Mouse (Mus musculus) forebrain, postnatal 0 days (tissue): Measurements from ENCODE around the gene Foxn3. TPM values are rescaled to one million over a fixed set of nuclear protein-coding genes. Genes with fewer than 3 reads are reported as not detected.

Source experiments
- ATAC-seq: fragments of 200-750 bp; cut with Nextera tagmentation; 2 replicates; pipeline ENCODE4 v1.8.0; 2017; ENCODE audit warnings: mild to moderate bottlenecking, moderate library complexity
- DNase-seq: peaks from one replicate; pipeline ENCODE4 v3.0.0-alpha.2; 2015
- H3K27ac ChIP-seq: fragments of 300-500 bp; sonication (generic); 2 replicates; pipeline ENCODE4 v1.5.1; 2014; ENCODE audit warnings: low read depth, mild to moderate bottlenecking, antibody characterized with exemption, low read length, moderate library complexity, mixed read lengths
- H3K27me3 ChIP-seq: fragments of 300-500 bp; sonication (generic); 2 replicates; pipeline ENCODE4 v1.6.1; 2014; ENCODE audit warnings: mild to moderate bottlenecking, low read length, mixed read lengths; ENCODE audit not compliant: insufficient read depth
- H3K36me3 ChIP-seq: fragments of 300-500 bp; sonication (generic); 2 replicates; pipeline ENCODE4 v1.6.1; 2014; ENCODE audit warnings: mild to moderate bottlenecking, moderate library complexity; ENCODE audit not compliant: insufficient read depth
- H3K4me1 ChIP-seq: fragments of 300-500 bp; sonication (generic); 2 replicates; pipeline ENCODE4 v1.6.1; 2014; ENCODE audit warnings: antibody characterized with exemption; ENCODE audit not compliant: insufficient read depth
- H3K4me2 ChIP-seq: fragments of 300-500 bp; sonication (generic); 2 replicates; pipeline ENCODE4 v1.6.1; 2014; ENCODE audit warnings: low read depth, mild to moderate bottlenecking, moderate library complexity
- H3K4me3 ChIP-seq: fragments of 300-500 bp; sonication (generic); 2 replicates; pipeline ENCODE4 v1.5.1; 2014; ENCODE audit warnings: low read depth, low read length, mixed read lengths
- H3K9ac ChIP-seq: fragments of 300-500 bp; sonication (generic); 2 replicates; pipeline ENCODE4 v1.6.1; 2014; ENCODE audit warnings: mild to moderate bottlenecking
- H3K9me3 ChIP-seq: fragments of 300-500 bp; sonication (generic); 2 replicates; pipeline ENCODE4 v1.6.1; 2016; ENCODE audit warnings: low read length
- CTCF ChIP-seq: sonication (generic); IDR thresholded peaks from 2 replicates; pipeline ENCODE4 v1.5.1; 2016; ENCODE audit warnings: antibody characterized with exemption, control low read depth, low read depth
- WGBS: fragments of 180-500 bp; shearing (Covaris S2); extraction: QIAGEN DNeasy Blood & Tissue Kit; methylation state at CpG from one replicate; pipeline ENCODE4 v1.1.7; 2014; 5-methylcytosine and 5-hydroxymethylcytosine counted together
- polyA plus RNA-seq: library from polyadenylated mRNA; unstranded; fragments of >200 nt; fragmentation: Nextera tagmentation; extraction: Ambion mirVana; gene quantifications from 2 replicates; pipeline ENCODE4 v1.2.1, GENCODE M21; 2015
- total RNA-seq: library from RNA; depleted of rRNA; stranded (reverse); fragments of >200 nt; gene quantifications from 2 replicates; pipeline ENCODE4 v1.2.3, GENCODE M21; 2014

Gene Foxn3
- total and polyA plus RNA-seq, 2 experiments from 2014 or later, result 32.8 to 61.3 TPM

- no peaks in the 10 kb centered on the region for H3K36me3 ChIP-seq
- no peak overlapping the region for H3K4me2 ChIP-seq
- H3K4me3 ChIP-seq, result no peak overlapping the region
- peaks cover 12% of the 10 kb centered on the region; the same call in 1 of the 2 replicates for H3K4me1 ChIP-seq
- 66% methylated on average over 4 of the region's 4 CpGs for WGBS
- no peaks in the 10 kb centered on the region for H3K27me3 ChIP-seq
- no peak overlapping the region for H3K27ac ChIP-seq
- H3K9me3 ChIP-seq, result no peaks in the 10 kb centered on the region
- ATAC-seq (no peak), DNase-seq (no peak)
- no peak overlapping the region for H3K9ac ChIP-seq
- no peak for TF ChIP-seq CTCF
These were observed 182.5 kb downstream of the Foxn3 start for GRCm38 (mm10) chr12:99380855-99381262.

GRCm38 (mm10) chr12:99380124-99380523, 183.3 kb downstream of the Foxn3 start:
- no peaks in the 10 kb centered on the region for H3K9me3 ChIP-seq
- no peak overlapping the region for H3K4me3 ChIP-seq
- H3K4me1 ChIP-seq, result peaks cover 17% of the 10 kb centered on the region
- no peak overlapping the region for H3K9ac ChIP-seq
- WGBS, result 31% methylated on average over 6 of the region's 6 CpGs
- H3K27ac ChIP-seq, result no peak overlapping the region
- TF ChIP-seq CTCF, result no peak
- no peak overlapping the region for H3K4me2 ChIP-seq
- no peak for DNase-seq
- no peaks in the 10 kb centered on the region for H3K27me3 ChIP-seq
- ATAC-seq, result no peak
- H3K36me3 ChIP-seq, result no peaks in the 10 kb centered on the region

GRCm38 (mm10) chr12:99378284-99378683, 185.1 kb downstream of the Foxn3 start:
- no peaks in the 10 kb centered on the region for H3K9me3 ChIP-seq
- WGBS, result 73% methylated on average over 8 of the region's 8 CpGs
- no peak overlapping the region for H3K4me2 ChIP-seq
- H3K36me3 ChIP-seq, result no peaks in the 10 kb centered on the region
- H3K27ac ChIP-seq, result 0 out of 2 replicates have a peak overlapping the region, but pooled peaks have one; percentile 29
- H3K27me3 ChIP-seq, result no peaks in the 10 kb centered on the region
- peak overlapping the region; percentile 18; the same call in 1 of the 2 replicates for H3K9ac ChIP-seq
- DNase-seq (no peak), ATAC-seq (no peak)
- H3K4me3 ChIP-seq, result no peak overlapping the region
- no peak for TF ChIP-seq CTCF
- H3K4me1 ChIP-seq, result peaks cover 26% of the 10 kb centered on the region

- no peak overlapping the region for H3K4me3 ChIP-seq
- H3K36me3 ChIP-seq, result no peaks in the 10 kb centered on the region
- peaks cover 26% of the 10 kb centered on the region for H3K4me1 ChIP-seq
- H3K27ac ChIP-seq, result no peak overlapping the region
- no peaks in the 10 kb centered on the region for H3K9me3 ChIP-seq
- H3K9ac ChIP-seq, result no peak overlapping the region
- TF ChIP-seq CTCF, result no peak
- ATAC-seq (no peak), DNase-seq (no peak)
- H3K27me3 ChIP-seq, result no peaks in the 10 kb centered on the region
- no peak overlapping the region for H3K4me2 ChIP-seq
- 63% methylated on average over 3 of the region's 3 CpGs for WGBS
These were observed 185.7 kb downstream of the Foxn3 start for GRCm38 (mm10) chr12:99377705-99378104.

- no peak overlapping the region for H3K27ac ChIP-seq
- no peaks in the 10 kb centered on the region for H3K27me3 ChIP-seq
- no peak for ATAC-seq
- no peak for DNase-seq
- no peak for TF ChIP-seq CTCF
- no peaks in the 10 kb centered on the region for H3K36me3 ChIP-seq
- H3K4me1 ChIP-seq, result peaks cover 26% of the 10 kb centered on the region
- H3K4me2 ChIP-seq, result no peak overlapping the region
- H3K9ac ChIP-seq, result no peak overlapping the region
- no peaks in the 10 kb centered on the region for H3K9me3 ChIP-seq
- H3K4me3 ChIP-seq, result no peak overlapping the region
- 71% methylated on average over 10 of the region's 10 CpGs for WGBS
These were observed 186.3 kb downstream of the Foxn3 start for GRCm38 (mm10) chr12:99377069-99377468.

GRCm38 (mm10) chr12:99375878-99376454, 187.4 kb downstream of the Foxn3 start:
- Histone ChIP-seq H3K4me1 (peaks cover 26% of the 10 kb centered on the region), H3K9ac (no peak overlapping the region), H3K9me3 (no peaks in the 10 kb centered on the region), H3K27ac (0 out of 2 replicates have a peak overlapping the region, but pooled peaks have one; percentile 35), H3K4me3 (no peak overlapping the region), H3K4me2 (no peak overlapping the region), H3K36me3 (no peaks in the 10 kb centered on the region), H3K27me3 (no peaks in the 10 kb centered on the region)
- WGBS, result 44% methylated on average over 8 of the region's 8 CpGs
- DNase-seq (peak; percentile 74), ATAC-seq (peak; percentile 84)
- TF ChIP-seq CTCF, result no peak

GRCm38 (mm10) chr12:99375426-99375825, 188.0 kb downstream of the Foxn3 start:
- Histone ChIP-seq H3K4me2 (no peak overlapping the region), H3K4me3 (no peak overlapping the region), H3K36me3 (no peaks in the 10 kb centered on the region), H3K9me3 (no peaks in the 10 kb centered on the region), H3K27ac (no peak overlapping the region), H3K27me3 (no peaks in the 10 kb centered on the region), H3K9ac (no peak overlapping the region), H3K4me1 (peaks cover 26% of the 10 kb centered on the region)
- DNase-seq (no peak), ATAC-seq (0 out of 2 replicates have a peak, but pooled peaks have one; percentile 10)
- WGBS, result 86% methylated on average over 6 of the region's 6 CpGs
- no peak for TF ChIP-seq CTCF
